Mouse (Mus musculus) neural tube, embryonic 12.5 days (tissue): ENCODE results near the gene Guk1. TPM values are rescaled to one million over a fixed set of nuclear protein-coding genes. Genes with fewer than 3 reads are reported as not detected.
A peak's percentile ranks its signal among the peaks of the same experiment; 100 is the strongest.

ENCODE experiments used
- ATAC-seq: fragments of 200-750 bp; cut with Nextera tagmentation; 2 replicates; pipeline ENCODE4 v1.8.0; 2017; ENCODE audit warnings: low read depth, mild to moderate bottlenecking, moderate TSS enrichment, moderate library complexity; ENCODE audit not compliant: low FRiP score
- H3K27ac ChIP-seq: fragments of 300-500 bp; sonication (generic); 2 replicates; pipeline ENCODE4 v1.5.1; 2016
- H3K27me3 ChIP-seq: fragments of 300-500 bp; sonication (generic); replicated peaks from 2 replicates; pipeline ENCODE4 v1.6.1; 2016; ENCODE audit warnings: mild to moderate bottlenecking
- H3K36me3 ChIP-seq: fragments of 300-500 bp; sonication (generic); 2 replicates; pipeline ENCODE4 v1.6.1; 2016; ENCODE audit warnings: mild to moderate bottlenecking
- H3K4me1 ChIP-seq: fragments of 300-500 bp; sonication (generic); 2 replicates; pipeline ENCODE4 v1.6.1; 2016
- H3K4me2 ChIP-seq: fragments of 300-500 bp; sonication (generic); replicated peaks from 2 replicates; pipeline ENCODE4 v1.6.1; 2016; ENCODE audit warnings: mild to moderate bottlenecking
- H3K4me3 ChIP-seq: fragments of 300-500 bp; sonication (generic); 2 replicates; pipeline ENCODE4 v1.5.1; 2016
- H3K9ac ChIP-seq: fragments of 300-500 bp; sonication (generic); 2 replicates; pipeline ENCODE4 v1.6.1; 2016; ENCODE audit warnings: mild to moderate bottlenecking
- H3K9me3 ChIP-seq: fragments of 300-500 bp; sonication (generic); 2 replicates; pipeline ENCODE4 v1.6.1; 2016; ENCODE audit warnings: mild to moderate bottlenecking
- WGBS: fragments of 180-500 bp; shearing (Covaris S2); methylation state at CpG from one replicate; pipeline ENCODE4 v1.1.7; 2016; 5-methylcytosine and 5-hydroxymethylcytosine counted together
- polyA plus RNA-seq: library from polyadenylated mRNA; unstranded; fragments of >200 nt; fragmentation: Nextera tagmentation; extraction: Ambion mirVana; gene quantifications from 2 replicates; pipeline ENCODE4 v1.2.1, GENCODE M21; 2016

The Guk1 gene
- polyA plus RNA-seq, 1 experiment from 2014 or later, result 111 TPM

DNA sequence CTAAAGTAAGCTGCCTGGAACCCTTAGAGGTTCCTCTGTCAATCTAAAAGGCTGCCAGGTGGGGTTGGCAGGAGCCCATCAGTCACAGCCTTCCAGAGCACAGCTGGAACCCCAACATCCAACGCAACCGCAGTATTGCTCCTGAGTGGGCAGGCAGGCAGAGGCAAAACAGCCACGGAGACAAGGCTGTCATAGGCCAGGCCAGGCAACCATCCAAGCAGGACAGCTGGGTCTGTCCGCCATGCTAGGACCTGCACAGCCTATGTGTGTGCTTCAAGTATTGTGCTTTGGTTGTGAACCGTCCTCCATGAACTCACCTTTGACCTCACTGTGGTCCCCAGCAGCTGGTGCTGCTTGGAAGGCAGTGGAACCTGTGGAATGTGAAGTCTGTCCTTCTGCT is 36.1 kb downstream of the Guk1 start:
- no peaks in the 10 kb centered on the region for H3K27me3 ChIP-seq
- ATAC-seq, result no peak
- H3K4me1 ChIP-seq, result no peaks in the 10 kb centered on the region
- no peak overlapping the region for H3K4me3 ChIP-seq
- no peak overlapping the region for H3K9ac ChIP-seq
- 85% methylated on average over 5 of the region's 5 CpGs for WGBS
- H3K36me3 ChIP-seq, result peaks cover 14% of the 10 kb centered on the region
- no peak overlapping the region for H3K4me2 ChIP-seq
- no peak overlapping the region for H3K27ac ChIP-seq
- no peaks in the 10 kb centered on the region for H3K9me3 ChIP-seq

DNA sequence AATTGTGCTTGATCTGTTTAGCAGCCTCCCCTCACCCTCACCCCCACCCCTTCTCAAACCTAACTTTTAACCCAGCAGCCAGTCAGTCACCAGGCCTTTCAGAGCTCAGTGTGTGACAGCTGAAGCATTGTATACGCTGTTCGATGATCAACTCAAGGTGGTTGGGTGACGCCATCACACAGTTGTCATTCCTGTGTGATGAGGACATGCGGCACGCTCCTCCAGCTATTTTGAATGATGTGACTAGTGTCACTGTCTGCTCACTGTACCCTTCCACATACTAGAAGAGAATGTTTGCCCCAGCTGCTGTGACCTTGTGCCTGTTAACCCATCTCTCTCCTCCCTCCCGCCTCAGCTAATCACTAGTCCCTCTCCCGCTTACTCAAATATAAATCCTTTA is 37.8 kb downstream of the Guk1 start:
- WGBS, result 95% methylated on average over 7 of the region's 7 CpGs

DNA sequence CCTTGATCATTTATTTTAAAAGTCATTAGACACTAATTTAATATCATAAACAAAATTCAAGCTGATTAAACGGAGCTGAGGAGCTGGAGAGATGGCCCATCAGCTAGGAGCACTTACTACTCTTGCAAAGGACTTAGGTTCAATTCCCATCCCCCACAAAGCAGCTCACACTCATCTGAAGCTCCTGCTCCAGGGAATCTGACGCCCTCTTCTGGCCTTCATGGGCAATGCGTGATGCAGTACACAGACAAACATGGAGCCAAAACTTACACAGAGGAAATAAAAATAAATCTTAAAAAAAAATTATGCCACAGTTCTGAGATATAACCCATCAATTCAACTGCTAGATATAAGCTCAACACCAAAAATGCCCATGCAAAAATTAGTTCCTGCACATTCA is 40.3 kb downstream of the Guk1 start:
- Histone ChIP-seq H3K27me3 (no peaks in the 10 kb centered on the region), H3K4me3 (no peak overlapping the region), H3K36me3 (no peaks in the 10 kb centered on the region), H3K9me3 (no peaks in the 10 kb centered on the region), H3K4me1 (no peaks in the 10 kb centered on the region), H3K9ac (no peak overlapping the region), H3K27ac (no peak overlapping the region), H3K4me2 (no peak overlapping the region)
- WGBS, result 27% methylated on average over 3 of the region's 3 CpGs
- no peak for ATAC-seq

More for the DNA sequence above, 37.8 kb downstream of the Guk1 start:
- H3K4me1 ChIP-seq, result no peaks in the 10 kb centered on the region
- H3K4me2 ChIP-seq, result no peak overlapping the region
- ATAC-seq, result no peak
- H3K4me3 ChIP-seq, result no peak overlapping the region
- no peaks in the 10 kb centered on the region for H3K9me3 ChIP-seq
- H3K36me3 ChIP-seq, result peaks cover 14% of the 10 kb centered on the region
- no peaks in the 10 kb centered on the region for H3K27me3 ChIP-seq
- no peak overlapping the region for H3K9ac ChIP-seq
- H3K27ac ChIP-seq, result no peak overlapping the region

DNA sequence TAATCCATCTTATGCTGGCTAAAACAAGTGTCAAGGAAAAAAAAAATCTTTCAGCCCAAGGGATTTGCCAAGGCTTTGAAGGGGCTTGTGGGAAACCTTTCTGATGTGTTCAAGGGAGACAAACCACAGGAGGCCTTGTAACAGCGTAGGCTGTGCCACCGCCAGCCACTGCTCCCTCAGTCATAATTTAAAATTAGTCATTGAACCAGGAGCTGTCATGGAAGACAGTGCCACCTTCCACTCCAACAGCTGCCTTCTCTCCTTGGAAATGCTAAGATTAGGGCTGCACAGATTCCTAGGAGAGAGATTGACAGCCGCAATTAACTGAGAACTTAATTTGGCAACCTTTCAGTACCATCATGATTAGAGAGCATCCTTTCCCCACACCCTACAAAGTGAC is 42.7 kb downstream of the Guk1 start:
- 68% methylated on average over 3 of the region's 3 CpGs for WGBS
- no peak overlapping the region for H3K27ac ChIP-seq
- no peak overlapping the region for H3K4me3 ChIP-seq
- H3K9me3 ChIP-seq, result no peaks in the 10 kb centered on the region
- no peak overlapping the region for H3K9ac ChIP-seq
- no peaks in the 10 kb centered on the region for H3K36me3 ChIP-seq
- no peaks in the 10 kb centered on the region for H3K4me1 ChIP-seq
- no peaks in the 10 kb centered on the region for H3K27me3 ChIP-seq
- no peak overlapping the region for H3K4me2 ChIP-seq
- ATAC-seq, result no peak

DNA sequence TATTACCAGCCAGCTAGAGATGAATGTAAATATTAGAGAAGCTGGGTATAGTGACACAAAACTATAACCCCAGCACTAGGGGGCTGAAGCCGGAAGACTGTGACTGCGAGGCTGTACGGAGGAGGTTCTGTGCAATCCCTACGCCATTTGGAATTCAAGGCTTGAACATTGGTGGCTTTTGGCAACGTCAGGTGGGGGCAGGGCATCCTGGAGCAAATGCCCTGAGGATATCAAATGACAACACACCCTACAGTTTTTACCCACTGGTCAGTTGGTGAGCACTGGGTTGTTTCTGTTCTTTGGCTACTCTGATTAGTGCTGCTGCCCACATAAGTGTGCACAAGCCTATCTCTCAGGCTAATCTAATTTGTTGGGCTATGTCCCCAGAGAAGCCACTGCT is 49.0 kb downstream of the Guk1 start:
- Histone ChIP-seq H3K36me3 (no peaks in the 10 kb centered on the region), H3K4me2 (no peak overlapping the region), H3K4me3 (no peak overlapping the region), H3K9ac (no peak overlapping the region), H3K9me3 (no peaks in the 10 kb centered on the region), H3K27ac (no peak overlapping the region), H3K4me1 (no peaks in the 10 kb centered on the region), H3K27me3 (peaks cover 1% of the 10 kb centered on the region; the same call in 1 of the 2 replicates)
- ATAC-seq, result no peak
- WGBS, result 92% methylated on average over 5 of the region's 5 CpGs

DNA sequence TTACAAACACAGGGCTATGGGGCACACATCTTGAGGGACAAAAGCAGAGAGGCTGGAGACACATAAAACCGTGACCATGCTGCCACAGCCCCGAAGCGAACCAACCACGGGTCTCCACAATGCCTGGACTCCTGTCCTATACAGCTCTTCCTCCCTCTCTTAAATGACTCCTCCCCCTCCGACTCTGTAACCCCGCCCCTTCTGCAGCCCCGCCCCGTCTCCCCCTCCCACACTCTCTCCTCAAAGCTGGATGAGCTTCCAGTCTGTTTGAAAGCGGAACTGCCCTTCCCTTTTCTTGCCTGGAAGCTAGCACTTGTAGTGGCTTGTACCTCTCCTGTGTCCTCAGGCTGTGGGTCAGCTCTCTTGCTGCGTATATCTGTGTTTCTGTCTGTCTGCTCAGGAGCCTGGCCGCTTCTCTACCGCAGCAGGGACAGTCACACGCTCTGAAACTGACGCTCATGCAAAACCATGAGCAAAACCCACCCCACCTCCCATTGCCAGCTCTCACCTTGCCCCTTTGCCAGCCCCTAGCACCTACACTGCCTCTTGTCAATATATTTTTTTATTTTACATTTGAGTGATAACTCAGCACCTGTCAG is 50.1 kb downstream of the Guk1 start:
- H3K9me3 ChIP-seq, result no peaks in the 10 kb centered on the region
- no peaks in the 10 kb centered on the region for H3K36me3 ChIP-seq
- ATAC-seq, result no peak
- H3K4me2 ChIP-seq, result peak overlapping the region; percentile 51
- H3K27me3 ChIP-seq, result peaks cover 12% of the 10 kb centered on the region
- no peaks in the 10 kb centered on the region for H3K4me1 ChIP-seq
- H3K9ac ChIP-seq, result 0 out of 2 replicates have a peak overlapping the region, but pooled peaks have one; percentile 10
- 4% methylated on average over 14 of the region's 14 CpGs for WGBS
- H3K27ac ChIP-seq, result no peak overlapping the region
- no peak overlapping the region for H3K4me3 ChIP-seq

DNA sequence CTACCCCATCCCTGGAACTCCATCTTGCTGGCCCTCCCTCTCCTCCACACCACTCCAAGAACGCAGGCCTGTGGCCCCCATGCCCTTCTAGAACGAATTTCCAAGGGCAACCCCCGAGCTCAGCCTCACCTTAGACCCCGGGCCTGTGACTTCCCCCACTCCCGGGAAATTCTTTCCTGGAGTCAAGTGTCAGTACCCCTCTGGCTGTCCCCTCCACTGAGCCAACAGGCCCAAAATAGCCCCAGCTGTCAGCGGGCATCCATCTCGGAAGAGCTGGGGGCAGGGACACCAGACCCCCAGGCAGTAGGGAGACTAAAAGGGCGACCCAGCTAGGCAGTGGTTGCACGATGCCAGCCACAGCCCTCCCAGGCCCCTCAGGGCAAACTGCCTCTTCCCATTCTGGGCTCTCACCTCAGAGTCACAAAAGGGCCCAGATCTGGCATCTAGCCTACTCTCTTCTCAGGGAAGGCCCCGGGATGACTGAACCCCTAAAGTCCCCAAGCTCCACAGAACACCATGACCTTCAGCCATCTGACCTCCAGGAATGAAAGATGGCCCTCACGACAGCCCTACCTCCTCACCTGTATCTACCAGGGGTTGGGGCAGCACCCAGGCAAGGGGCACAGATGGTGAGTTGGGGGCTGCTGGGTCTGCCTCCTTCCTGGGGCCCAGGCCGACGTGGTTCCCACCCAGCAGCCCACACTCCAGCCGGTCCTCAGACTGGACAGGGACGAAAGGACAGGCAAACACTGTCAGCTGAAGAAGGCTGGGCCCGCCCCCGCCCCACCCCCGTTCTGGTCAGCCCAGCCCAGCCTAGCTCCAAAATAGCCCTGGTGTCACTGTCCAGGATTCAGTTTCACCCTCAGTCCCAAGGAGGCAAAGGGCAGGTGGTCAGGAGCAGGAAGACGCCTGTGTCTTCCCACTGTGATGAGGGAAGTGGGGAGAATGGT is 53.2 kb downstream of the Guk1 start:
- 73% methylated on average over 19 of the region's 19 CpGs for WGBS

DNA sequence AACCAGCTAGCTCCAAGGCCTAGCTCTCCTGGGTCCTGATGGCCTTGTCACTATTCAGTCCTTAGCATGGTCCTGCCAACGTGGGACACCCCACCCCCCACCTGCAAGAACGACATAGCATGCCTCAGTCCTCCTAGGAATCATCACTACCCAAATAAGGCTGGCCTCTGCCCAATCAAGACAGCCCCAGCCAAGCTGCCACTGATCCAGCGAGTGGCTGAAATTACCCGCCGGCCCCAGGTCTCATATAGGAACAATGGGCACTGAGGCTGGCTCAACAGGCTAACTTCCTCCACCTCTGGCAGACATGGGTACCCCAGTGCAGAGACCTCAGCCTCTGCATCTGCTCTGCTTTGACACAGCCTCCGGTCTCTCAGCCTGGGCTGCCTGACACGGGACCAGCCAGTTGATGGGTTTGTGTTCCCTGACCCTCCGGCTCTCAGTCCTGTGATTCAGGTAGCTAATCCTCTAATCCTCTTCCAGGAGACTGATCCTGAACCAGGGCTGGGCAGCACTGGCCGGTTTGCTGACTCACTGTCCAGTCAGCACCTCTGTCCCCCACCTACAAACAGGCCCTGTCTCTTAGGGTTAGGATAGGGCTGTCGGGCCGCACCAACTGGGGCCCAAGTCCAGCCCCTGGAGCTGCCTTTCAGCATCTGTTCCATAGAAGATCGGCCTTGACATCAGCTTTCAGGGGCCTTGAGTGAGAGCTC is 54.9 kb downstream of the Guk1 start:
- peaks cover 10% of the 10 kb centered on the region for H3K4me1 ChIP-seq
- 74% methylated on average over 12 of the region's 12 CpGs for WGBS

More for the DNA sequence above, 53.2 kb downstream of the Guk1 start:
- no peak overlapping the region for H3K4me2 ChIP-seq
- H3K27me3 ChIP-seq, result peaks cover 43% of the 10 kb centered on the region
- no peak overlapping the region for H3K9ac ChIP-seq
- H3K27ac ChIP-seq, result no peak overlapping the region
- no peaks in the 10 kb centered on the region for H3K9me3 ChIP-seq
- peaks cover 10% of the 10 kb centered on the region for H3K4me1 ChIP-seq
- no peak overlapping the region for H3K4me3 ChIP-seq
- no peaks in the 10 kb centered on the region for H3K36me3 ChIP-seq
- ATAC-seq, result no peak

DNA sequence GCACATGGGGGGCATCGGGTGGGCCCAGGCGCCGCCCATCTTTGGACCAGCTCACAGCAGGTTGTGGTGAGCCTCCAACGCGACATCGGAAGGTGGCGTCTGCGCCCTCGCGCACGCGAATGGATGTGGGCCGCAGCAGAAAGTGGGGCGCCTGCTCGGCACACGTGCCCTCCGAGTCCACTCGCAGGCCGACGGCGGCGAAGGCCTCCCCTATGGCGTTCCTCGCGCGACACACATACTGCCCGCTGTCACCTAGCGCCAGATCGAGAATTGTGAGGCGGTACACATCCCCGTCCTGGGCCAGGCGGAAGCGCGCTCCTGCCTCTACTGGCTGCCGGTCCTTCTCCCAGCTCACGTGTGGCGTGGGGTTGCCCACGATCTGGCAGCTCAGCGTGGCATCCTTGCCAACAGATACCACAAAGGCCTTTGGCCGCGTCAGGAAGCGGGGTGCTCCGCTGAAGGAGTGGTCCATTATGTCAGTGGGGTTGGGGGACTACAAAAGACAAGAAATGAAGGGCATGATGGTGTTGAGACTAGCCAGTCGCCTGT is 56.0 kb downstream of the Guk1 start, which contains the start of gene Obscn:
Gene Obscn (minus strand): TSS at position 499 of the 549 bp plus-strand sequence.
- Histone ChIP-seq H3K9ac (peak within 1 kb of the TSS; percentile 17; the same call in 1 of the 2 replicates), H3K27me3 (peaks cover 61% of the 10 kb centered on the region), H3K36me3 (no peaks in the 10 kb centered on the region), H3K4me1 (peaks cover 10% of the 10 kb centered on the region), H3K4me3 (peak within 1 kb of the TSS; percentile 19), H3K9me3 (no peaks in the 10 kb centered on the region), H3K4me2 (peak within 1 kb of the TSS; percentile 54), H3K27ac (no peak within 1 kb of the TSS)
- 13% methylated on average over 44 of the region's 44 CpGs for WGBS
- ATAC-seq, result no peak

More for the DNA sequence above, 54.9 kb downstream of the Guk1 start:
- Histone ChIP-seq H3K9me3 (no peaks in the 10 kb centered on the region), H3K27ac (no peak overlapping the region), H3K4me3 (no peak overlapping the region), H3K36me3 (no peaks in the 10 kb centered on the region), H3K4me2 (no peak overlapping the region), H3K9ac (no peak overlapping the region), H3K27me3 (peaks cover 59% of the 10 kb centered on the region)
- no peak for ATAC-seq

DNA sequence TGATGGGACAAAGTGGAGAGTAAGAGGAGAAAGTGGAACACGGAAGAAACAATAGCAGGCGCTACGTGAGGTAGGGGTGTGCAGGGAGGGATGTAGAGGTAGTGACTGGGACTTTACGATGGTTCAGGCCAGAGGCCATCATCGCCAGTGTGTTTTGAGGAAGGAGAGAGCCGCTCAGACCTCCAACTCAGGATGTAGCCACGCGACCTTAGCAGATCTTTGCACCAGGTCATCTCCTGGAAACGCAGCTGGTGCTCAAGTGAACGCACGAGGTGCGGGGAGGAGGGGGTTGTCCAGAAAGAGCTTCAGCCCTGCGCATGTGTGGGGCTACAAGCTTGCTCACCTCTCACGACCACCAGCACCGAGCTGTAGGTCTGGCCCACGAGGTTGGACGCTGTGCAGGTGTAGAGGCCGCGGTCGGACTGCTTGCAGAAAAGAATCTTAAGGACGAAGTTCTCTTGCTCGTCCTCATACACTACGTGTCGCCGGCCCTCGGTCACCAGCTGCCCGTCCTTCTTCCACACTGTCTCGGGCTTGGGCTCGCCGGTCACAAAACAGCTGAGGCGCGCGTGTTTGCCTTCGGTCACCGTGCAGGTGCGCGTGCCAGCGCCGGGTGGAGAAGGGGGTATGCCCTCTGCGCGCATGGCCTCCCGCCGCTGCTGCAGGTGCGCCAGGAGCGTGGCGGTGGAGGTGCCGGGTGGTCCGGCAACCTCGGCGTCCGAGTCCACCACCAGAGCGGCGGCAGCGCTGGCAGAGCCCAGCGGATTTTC is 56.8 kb downstream of the Guk1 start:
- Histone ChIP-seq H3K36me3 (no peaks in the 10 kb centered on the region), H3K4me2 (peak overlapping the region; percentile 54), H3K4me1 (peaks cover 10% of the 10 kb centered on the region), H3K27ac (no peak overlapping the region), H3K9me3 (no peaks in the 10 kb centered on the region), H3K9ac (peak overlapping the region; percentile 17; the same call in 1 of the 2 replicates), H3K27me3 (peaks cover 61% of the 10 kb centered on the region), H3K4me3 (peak overlapping the region; percentile 19)
- 5% methylated on average over 55 of the region's 55 CpGs for WGBS
- ATAC-seq, result 0 out of 2 replicates have a peak, but pooled peaks have one; percentile 6

DNA sequence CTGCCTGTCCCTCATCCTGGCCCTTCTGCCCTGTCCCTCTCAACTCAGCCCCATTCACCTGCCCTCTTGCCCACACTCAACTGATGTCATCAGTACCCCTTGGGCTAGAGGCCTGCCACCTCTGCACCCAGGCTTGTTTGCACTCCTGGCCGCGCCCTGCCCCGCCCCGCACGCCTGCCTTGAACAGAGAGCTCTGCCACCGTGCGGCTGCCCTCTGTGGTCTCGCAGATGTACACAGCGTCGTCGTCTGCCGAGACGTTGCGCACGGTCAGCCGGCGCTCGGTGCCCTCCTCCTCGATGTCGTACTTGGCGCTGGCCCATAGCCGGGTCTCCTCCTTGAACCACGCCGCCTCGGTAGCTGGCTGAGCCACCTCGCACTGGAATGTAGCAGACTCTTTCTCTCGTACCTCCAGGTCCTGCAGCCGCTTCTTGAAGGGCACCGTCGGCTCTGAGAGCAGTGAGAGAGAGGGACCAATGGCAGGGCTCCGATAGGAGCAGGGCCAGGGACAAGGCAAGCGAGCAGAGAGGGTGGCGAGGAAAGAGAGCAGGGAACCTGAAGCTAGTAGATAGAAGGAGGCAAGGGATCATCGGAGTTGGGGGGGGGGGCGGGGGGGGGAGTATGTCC is 57.5 kb downstream of the Guk1 start:
- H3K4me2 ChIP-seq, result peak overlapping the region; percentile 35
- peaks cover 10% of the 10 kb centered on the region for H3K4me1 ChIP-seq
- peaks cover 61% of the 10 kb centered on the region for H3K27me3 ChIP-seq
- WGBS, result 6% methylated on average over 34 of the region's 35 CpGs
- H3K9ac ChIP-seq, result no peak overlapping the region
- H3K27ac ChIP-seq, result no peak overlapping the region
- H3K9me3 ChIP-seq, result no peaks in the 10 kb centered on the region
- 0 out of 2 replicates have a peak, but pooled peaks have one; percentile 29 for ATAC-seq
- no peak overlapping the region for H3K4me3 ChIP-seq
- no peaks in the 10 kb centered on the region for H3K36me3 ChIP-seq
